Mouse (Mus musculus) T-cell, adult 2 months (primary cell): ENCODE data around the gene Pde1b.

Source experiments
- DNase-seq: peaks from one replicate; pipeline ENCODE4 v3.0.0; 2022; ENCODE audit warnings: low spot score

Pde1b gene

DNA sequence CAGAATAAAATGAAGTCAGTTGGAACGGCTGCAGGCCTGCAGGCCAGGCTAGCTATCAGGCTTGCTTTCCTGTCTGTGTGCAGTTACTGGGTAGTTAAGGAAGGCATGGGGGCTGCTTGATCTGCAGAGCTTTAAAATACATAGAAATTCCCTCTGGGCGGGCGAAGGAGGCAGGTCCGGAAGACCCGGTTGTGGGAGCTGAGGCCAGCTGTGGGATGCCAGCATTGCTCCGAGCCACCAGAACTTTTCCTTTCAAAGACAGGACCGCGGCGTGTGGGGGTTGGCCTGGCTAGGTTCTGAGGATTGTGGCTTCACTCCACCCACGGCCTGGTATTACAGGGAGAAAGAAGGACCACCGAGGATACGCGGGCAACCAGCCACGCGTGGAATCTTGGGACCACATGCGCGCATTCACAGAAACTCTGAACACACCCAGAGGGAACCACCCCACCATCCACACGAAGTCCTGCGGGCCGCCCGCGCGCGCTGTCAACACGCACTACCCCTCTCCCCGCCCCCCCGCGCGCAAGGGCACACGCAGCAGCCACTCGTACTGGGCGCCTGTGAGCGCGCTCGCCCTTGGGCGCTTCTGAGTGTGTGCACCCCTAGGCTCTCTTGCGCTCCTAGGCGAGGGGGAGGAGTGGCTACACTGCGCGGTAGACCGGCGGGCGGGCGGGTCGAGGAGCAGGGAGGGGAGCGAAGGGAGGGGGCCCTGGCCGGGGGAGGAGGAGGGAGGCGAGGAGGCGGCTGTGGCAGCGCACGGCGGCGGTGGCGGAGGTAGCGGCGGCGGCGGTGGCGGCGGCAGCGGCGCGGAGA, at the start of gene Pde1b:
Pde1b (plus strand) TSS at position 600 of the 816 bp plus-strand sequence.
- DNase-seq: peak; percentile 56

- peak; percentile 89 for DNase-seq
Measured at GRCm38 (mm10) chr15:103453551-103454218, 49.1 kb upstream of the Pde1b start, which contains the start of gene Nckap1l. TSS of gene Nckap1l (plus strand) at chr15:103453794.

GRCm38 (mm10) chr15:103454449-103454848, 48.4 kb upstream of the Pde1b start:
- DNase-seq: peak; percentile 5

- DNase-seq: no peak
Measured at GRCm38 (mm10) chr15:103462539-103463261, 40.1 kb upstream of the Pde1b start.

GRCm38 (mm10) chr15:103471488-103472194, 31.2 kb upstream of the Pde1b start:
- no peak for DNase-seq

DNA sequence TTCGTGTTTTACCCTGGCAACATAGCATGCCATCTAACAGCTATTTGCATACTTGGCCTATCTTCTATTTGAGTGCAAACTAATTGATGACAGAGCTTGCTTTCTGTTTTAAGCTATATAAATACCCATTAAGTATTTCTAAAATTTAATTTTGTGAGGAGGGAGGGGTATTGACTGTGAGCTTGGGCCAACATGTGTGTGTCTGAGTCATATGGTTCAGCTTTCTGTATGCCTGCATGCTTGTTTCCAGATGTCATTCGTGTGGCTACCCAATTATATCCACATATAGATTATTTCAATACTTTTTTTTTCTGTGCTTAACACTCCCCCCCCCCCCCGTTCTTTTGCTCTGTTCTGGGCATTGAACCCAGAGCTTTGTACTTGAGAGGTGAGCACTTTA, 30.6 kb upstream of the Pde1b start:
- no peak for DNase-seq

DNA sequence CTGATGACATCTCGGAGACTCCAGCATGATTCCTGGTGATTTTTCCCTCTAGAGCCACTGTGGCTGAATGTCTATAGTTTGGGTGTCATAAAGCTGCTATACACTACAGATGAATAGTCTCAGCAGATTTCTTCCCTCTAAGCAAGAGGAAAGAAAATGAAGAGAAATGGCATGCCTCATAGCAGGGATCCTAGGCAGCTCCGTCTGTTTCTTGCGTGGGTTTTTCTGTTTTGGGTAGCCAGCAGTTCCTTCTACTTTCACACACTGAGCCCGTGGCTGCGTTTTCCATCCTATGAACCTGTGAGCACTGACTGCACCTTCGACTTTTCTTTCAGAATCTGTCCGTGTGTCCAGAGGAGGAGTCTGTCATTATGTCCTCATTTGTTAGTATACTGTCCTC, 29.7 kb upstream of the Pde1b start:
- no peak for DNase-seq

DNA sequence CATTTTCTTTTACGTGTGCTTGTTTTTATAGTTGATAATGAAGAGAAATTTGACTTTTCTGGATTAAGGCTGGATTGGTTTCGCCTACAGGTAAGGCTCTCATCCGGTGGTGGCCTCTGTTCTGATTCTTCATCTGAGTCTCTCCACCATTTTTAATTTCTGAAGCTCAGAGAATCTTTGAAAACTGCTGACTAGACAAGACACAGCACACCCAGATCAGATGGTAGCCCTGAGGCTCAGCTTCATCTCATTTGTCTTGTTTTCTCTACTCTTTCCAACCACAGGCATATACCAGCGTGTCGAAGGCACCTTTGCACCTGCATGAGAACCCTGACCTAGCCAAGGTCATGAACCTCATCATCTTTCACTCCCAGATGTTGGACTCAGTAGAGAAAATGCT, 29.1 kb upstream of the Pde1b start:
- no peak for DNase-seq

GRCm38 (mm10) chr15:103479080-103479606, 23.7 kb upstream of the Pde1b start:
- no peak for DNase-seq

- DNase-seq: no peak
Measured at GRCm38 (mm10) chr15:103480129-103480528, 22.7 kb upstream of the Pde1b start.

GRCm38 (mm10) chr15:103482488-103482887, 20.3 kb upstream of the Pde1b start:
- no peak for DNase-seq

- no peak for DNase-seq
Measured at GRCm38 (mm10) chr15:103484490-103484889, 18.3 kb upstream of the Pde1b start.

DNA sequence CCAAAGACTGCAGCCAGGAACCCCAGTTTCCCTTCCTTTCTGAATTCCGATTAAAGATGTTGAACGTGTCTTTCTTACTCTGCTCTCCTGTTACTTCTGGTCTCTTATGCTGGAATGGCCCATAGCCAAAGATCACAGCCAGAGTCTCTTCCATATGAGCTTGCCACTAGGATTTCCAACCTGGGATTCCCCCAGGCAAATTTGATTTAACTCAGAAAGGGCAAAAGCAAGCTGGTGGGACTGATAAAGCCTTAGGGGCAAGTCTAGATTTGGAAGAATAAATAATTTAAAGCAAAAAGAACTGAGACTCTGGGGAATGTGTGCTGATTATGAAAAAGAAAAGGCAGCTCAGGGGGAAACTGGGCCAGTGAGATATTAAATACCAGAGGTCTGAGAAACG, 17.7 kb upstream of the Pde1b start:
- DNase-seq: no peak

- DNase-seq: no peak
Measured at GRCm38 (mm10) chr15:103486658-103487057, 16.2 kb upstream of the Pde1b start.

DNA sequence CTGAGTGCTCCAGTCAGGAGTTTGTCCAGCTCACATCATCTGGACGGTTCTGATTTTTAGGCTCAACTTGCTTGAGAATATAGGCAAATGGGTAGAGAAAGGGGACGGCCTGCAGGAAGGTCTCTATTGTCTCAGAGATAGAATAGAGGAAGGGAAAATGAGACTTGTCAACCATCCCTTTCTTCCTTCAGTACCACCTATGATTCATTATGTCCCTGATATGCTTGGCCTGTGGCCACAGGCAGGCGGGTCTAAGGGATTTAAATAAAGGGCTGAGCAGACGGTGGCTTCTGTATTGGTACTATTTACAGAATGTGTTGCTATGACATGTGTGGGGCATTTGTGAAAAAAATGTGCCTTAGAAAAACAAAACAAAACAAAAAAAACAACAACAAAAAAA, 14.5 kb upstream of the Pde1b start:
- DNase-seq: no peak

DNA sequence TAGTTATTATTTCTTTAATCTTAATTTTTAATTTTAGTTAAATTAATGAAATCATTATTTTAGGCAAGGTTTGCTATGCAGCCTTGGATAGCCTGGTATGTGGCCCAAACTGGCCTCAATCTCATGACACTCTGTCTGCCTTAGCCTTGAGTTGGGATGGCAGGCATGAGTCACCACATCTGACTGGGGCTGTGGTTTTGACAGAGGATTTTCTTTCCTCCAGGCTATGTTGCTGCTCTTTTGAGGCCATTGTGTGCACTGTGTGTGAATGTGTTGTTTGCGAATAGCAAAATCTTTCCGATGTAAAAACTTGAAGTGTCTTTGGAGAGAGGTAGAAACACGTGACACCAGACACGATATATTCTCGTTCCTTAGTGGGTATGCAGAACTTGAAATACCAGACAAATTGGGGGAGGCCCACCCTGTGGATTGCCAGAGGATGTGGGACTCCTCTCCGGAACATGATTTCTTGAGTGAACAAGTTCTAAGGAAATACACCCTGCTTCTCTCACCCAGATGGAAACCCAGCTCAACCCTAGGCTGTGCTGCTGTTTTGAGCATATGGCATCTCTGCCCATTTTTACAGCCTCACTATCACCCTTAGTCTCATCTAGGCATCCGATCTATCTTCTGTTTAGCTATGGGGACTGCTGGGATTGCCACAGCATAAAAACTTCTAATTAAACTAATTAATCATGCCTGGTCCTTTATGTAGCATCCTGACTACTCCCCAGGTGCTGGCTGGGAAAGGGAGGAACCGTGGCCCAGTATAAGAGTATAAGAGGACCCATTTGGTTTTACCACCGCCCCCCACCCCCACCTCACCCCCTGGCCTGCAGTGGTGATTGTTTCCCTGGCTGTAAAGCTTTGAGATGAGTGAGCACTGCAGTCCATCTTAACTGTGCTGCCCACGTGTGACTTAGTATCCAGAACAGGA, 6.4 kb upstream of the Pde1b start:
- no peak for DNase-seq

DNA sequence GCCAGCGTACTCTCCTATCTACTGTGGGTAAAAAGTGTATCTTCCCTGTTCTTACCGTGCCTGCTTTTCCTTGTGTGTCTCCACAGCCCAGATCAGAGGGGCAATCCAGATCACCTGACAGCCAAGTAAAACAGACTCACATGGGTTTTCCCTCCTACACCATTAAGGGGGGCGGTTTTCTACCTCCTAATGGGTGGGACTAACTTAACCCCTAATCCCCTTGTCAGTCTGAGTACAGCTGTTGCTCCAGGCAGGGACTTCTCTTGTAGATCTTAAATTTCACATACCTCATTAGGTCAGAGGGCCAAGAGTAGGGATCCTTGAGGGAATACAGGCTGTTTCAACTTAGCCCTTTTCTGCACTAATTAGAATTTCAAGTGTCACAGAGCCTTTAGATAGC, 4.7 kb upstream of the Pde1b start:
- no peak for DNase-seq

DNA sequence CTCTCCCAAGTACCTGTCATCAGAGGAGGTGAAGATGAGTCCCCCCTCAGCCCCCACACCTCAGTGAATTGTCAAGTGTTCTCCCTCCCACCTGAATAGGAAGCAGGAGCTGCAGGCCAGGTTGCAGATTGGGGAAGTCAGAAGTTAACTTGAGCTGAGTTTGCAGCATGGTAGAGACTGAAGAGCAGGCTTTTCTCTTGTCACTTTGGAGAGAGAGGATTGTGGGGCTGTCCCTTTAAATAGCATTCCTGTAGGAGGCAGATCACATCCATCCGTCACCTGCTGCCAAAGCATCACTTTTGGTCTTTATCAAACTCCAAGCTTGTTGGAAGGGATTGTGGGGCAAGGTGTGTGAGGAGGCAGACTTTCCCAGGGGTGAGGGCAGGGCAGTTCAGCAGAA, 2.1 kb upstream of the Pde1b start:
- no peak for DNase-seq

DNA sequence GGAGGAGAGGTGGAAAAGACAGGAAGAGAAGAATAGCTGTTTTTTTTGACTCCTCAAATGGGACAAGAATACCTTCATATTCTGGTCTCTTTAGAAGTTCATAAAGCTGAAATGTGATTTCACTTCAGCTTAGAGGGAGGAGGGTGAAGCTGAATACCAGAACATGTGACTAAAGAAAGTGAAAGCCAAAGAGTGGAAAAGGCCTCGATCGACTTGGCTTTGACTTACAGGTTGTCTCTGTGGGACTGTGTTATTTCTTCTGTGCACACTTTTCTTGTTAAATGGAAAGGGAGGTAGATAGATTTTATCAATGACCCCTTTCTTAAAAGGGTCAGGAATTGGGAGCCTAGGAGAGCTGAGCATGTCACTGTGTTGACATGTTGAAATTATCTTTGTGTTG, 1.6 kb upstream of the Pde1b start:
- no peak for DNase-seq

DNA sequence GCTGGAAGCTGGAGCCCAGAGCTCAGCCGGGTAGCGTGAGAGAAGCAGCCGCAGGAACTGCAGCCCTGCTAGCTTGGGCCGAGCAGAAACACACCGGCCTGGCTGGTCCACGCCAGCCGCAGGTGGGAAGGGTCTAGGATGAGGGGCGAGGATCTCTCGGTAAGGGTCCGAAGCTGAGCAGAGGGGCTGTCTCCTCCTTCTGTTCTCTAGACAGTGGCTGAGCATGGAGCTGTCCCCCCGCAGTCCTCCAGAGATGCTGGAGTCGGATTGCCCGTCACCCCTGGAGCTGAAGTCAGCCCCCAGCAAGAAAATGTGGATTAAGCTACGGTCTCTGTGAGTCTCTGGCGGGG, 392 bp downstream of the Pde1b start:
- DNase-seq: no peak

DNA sequence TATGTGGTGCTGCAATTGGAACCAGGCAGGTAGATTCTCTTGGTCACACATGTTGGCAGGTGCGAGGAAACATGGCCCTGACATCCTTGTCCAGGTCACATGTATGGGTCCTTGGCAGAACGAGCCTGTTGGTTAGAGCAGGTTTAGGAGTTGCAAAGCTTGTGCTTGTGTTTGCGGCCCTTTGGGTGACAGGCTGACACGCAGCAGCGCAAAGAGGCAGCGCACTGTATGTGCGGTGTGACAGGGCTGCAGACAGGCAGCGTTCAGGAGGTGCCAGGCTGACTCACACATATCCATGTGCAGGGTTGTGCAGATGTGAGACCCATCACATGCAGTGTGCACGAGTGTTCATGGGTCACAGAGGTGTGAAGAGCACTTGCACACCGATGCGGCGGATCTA, 826 bp downstream of the Pde1b start:
- no peak for DNase-seq
